ENCODE assay signal across 19 mouse cellular contexts in genomic region chr8:100144124-100144680, GRCm38 (mm10).
"Had no signal": no experiment of that assay in that cellular context is flagged by ENCODE, and none has a peak within 500 bp of the region (broad histone marks: within the 10 kb centered on the region; RNA-seq: fewer than 3 reads in every experiment).

No protein-coding gene starts in this region.

- ATAC-seq: midbrain, embryonic 16.5 days had no signal

- H3K27ac ChIP-seq: midbrain, embryonic 10.5 days; midbrain, embryonic 12.5 days; neural tube, embryonic 13.5 days; neural tube, embryonic 15.5 days had no signal

- H3K4me1 ChIP-seq: midbrain, embryonic 10.5 days; midbrain, embryonic 12.5 days; neural tube, embryonic 15.5 days had no signal

- H3K9me3 ChIP-seq: midbrain, embryonic 10.5 days; midbrain, embryonic 12.5 days; neural tube, embryonic 13.5 days; neural tube, embryonic 15.5 days had no signal

- H3K4me2 ChIP-seq: lung, embryonic 14.5 days; midbrain, embryonic 12.5 days; neural tube, embryonic 13.5 days; neural tube, embryonic 15.5 days had no signal

- H3K9ac ChIP-seq: lung, embryonic 14.5 days; midbrain, embryonic 12.5 days; neural tube, embryonic 13.5 days; neural tube, embryonic 15.5 days had no signal

- H3K4me3 ChIP-seq: midbrain, embryonic 10.5 days; midbrain, embryonic 12.5 days; myocyte; neural tube, embryonic 13.5 days; neural tube, embryonic 15.5 days had no signal

- H3K27me3 ChIP-seq: midbrain, embryonic 12.5 days; neural tube, embryonic 13.5 days; neural tube, embryonic 15.5 days had no signal

- H3K36me3 ChIP-seq: midbrain, embryonic 10.5 days; midbrain, embryonic 12.5 days; neural tube, embryonic 13.5 days; neural tube, embryonic 15.5 days had no signal

- DNase-seq: lung, adult 18-20 months; lung, embryonic 14.5 days; lung, postnatal 10 days; lung, postnatal 4 days; midbrain, embryonic 14.5 days; retina, postnatal 1 day; right cerebral cortex, adult 18-20 months; right cerebral cortex, postnatal 25 days; right cerebral cortex, postnatal 4 days; spleen, adult 18-20 months; thymus, adult 18-20 months; thymus, postnatal 14 days; thymus, postnatal 36 days had no signal
